Mouse (Mus musculus) c-Kit-negative CD71-positive TER-119-positive erythroid progenitor cells, embryonic 14.5 days (primary cell): ENCODE data around the gene Zc2hc1b.
A peak's percentile ranks its signal among the peaks of the same experiment; 100 is the strongest.
"Not testable (repeated sequence)": the region's sequence is repeated elsewhere in the genome, so short reads cannot be mapped to it uniquely, and the experiment has no call there.

Experiments
- DNase-seq: peaks from one replicate; pipeline ENCODE4 v3.0.0-alpha.2; 2013; ENCODE audit warnings: low read depth, low spot score

The Zc2hc1b gene

GRCm38 (mm10) chr10:13177973-13178624 lies at the start of gene Zc2hc1b:
Gene Zc2hc1b (minus strand): TSS chr10:13178023.
- DNase-seq: no peak

DNA sequence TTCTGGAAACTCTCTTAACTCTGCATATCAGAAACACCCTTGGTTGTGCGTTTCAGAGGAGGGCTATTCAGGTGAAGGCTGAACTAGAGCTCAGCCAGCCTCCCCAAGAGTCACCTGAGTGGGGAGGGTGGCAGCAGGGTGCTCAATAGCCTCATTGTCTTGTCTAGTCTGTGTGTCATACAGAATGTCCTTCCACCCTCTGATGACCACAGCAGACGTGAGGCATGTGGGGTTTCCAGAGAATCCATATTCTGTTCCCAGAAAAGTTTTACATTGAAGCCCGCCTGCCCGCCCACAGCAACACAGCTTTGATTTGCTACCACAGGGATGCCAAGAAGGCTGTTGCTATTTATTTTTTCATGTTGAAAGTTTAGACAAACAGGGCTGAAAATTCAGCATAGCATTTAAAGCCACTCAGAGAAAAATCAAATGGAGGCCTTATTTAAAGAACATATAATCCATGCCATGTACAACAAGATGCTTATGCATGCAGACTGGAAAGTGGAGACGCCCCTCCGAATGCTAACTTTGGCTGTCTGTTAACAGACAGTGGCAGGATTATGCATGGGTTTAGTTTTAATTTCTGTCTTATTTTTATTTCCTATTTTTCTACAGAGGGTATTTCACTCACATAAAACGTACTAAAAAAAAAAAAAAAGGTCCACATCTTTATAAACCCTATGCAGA lies 47.7 kb upstream of the Zc2hc1b start:
- no peak for DNase-seq

GRCm38 (mm10) chr10:13222135-13222534 lies 44.3 kb upstream of the Zc2hc1b start:
- DNase-seq: no peak

DNA sequence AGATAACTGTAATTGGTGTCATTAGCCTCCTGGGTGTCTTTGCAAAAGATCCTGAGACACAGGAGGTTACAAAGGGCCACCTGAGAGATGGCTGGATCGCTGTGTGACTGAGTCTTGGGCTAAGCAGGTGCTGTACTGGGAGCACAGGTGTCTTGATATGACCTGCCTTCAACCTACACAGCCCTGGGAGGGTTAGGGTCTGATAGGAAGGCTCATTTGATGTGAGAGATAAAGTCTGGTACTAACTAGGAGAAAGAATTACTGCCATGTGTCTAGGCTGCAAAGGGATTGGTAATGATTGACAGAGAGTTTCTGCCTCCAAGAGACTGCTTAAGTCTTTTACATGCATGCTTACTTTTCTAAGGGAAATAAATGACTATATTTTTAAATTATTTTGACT lies 42.2 kb upstream of the Zc2hc1b start:
- DNase-seq: no peak

DNA sequence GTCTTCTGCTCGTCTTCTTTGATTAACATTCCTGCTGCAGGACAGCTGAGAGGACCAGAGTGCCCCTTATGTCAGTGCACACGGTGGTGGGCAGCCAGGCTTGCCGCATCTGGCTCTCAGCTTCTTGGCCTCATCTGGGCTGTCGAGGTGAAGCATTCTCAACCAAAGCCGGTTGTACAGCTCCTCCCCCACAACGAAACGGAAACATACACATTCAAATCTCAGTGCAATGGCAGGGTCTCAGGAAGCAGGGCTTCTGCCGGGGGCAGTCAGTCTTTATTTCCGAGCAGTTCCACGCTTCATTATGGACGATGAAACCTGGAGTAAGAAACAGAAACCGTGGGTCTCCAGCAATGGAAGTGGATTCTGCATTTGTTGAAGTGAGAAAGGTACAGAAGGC lies 36.1 kb upstream of the Zc2hc1b start:
- DNase-seq: no peak

DNA sequence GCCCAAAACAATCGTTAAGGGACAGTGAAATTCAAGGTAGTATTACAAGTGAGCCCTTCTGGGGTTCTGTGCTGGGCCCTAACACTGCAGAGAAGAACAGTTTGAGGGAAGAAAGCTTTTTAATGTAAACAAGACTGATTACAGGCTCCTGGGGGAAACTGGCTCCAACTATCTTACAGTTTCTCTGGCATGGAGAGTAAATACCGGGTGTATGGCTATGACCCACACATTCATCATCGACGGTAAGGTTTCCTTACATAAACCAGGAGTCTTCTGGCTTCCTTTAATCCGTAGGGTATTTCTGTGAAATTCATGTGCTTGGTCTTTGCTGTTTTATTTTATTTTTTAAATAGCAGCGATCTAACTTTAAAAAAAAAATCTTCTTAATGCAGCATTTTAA lies 35.0 kb upstream of the Zc2hc1b start:
- DNase-seq: no peak

DNA sequence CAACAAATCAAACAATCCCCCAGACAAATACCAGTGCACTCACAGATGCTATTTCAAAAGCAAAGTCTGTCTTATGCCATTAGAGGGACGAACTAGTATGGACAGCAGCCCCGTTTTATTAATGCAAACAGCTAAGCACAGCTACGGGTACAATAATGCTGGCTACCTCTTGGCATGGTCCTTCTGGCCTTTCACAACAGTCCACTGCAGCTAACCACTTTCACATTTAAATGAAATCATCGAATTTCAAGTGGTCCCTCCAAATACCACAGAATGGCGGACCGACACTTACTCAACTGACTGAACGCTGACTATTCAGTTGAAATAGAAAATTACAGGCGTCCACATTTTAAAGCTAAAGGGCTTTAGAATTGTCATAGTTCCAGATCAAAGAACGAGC lies 34.5 kb upstream of the Zc2hc1b start:
- no peak for DNase-seq

GRCm38 (mm10) chr10:13209930-13210637 lies 32.3 kb upstream of the Zc2hc1b start:
- DNase-seq: no peak

DNA sequence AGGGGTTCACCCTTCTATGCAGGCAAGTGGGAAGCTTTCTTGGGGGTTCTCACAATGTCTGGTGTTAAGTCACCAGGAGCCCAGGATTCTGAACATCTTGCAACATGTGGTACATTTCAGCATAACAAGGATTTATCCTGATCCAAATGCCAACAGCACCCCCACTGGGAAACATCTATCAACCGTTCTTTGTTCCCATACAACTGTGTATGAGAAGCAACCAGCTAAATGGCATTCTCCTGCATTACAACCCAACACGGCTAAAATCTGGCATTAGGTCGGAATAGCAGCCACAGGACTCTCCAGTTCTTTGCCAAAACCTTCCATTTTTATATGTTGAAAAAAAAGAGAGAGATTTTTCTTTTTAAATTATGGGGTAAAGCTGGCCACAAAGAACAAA lies 31.7 kb upstream of the Zc2hc1b start:
- DNase-seq: no peak

DNA sequence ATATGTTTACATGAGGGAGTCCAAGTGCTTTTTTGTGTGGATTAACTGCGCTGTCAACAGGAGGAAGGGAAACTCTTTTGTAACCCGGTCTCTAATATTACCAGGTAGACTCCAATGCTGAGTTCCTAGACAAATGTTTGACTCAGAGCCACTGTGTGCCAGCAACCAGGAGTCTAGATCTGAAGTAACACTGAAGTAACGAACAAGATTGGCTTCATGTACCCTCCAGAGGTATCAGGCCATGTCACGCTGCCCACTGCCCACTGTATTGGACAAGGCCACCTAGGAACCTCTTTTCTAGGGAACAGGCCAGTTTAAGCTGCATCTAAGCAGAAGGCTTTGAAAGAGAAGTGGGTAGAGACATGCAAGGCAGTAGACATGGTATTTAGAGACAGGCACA lies 31.2 kb upstream of the Zc2hc1b start:
- DNase-seq: no peak

DNA sequence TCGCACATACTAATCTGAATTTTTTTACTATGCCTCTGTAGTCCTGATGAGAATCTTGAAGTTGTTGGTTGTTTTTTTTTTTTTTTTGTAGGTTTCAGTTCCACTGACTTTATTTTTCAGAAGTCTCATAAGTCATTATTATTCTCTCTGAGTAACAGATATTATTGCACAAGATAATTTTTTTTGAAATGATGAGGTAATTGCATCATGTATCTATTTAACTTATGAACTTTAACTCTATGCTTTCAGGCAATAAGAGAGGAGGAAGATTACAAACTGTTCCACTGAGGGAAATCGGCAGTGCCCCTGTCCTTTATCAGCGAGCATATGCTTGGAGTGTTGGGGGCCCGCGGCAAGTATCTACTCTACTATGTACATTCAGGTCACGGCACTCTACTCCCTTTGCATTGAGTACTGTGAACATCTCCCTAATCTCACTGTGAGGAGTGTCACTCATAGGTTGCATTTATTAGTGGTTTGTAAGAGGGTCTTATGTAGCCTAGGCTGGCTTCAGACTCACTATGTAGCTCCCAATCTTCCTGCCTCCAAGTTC lies 24.0 kb upstream of the Zc2hc1b start:
- DNase-seq: peak; percentile 6

GRCm38 (mm10) chr10:13200862-13201261 lies 23.0 kb upstream of the Zc2hc1b start:
- no peak for DNase-seq

DNA sequence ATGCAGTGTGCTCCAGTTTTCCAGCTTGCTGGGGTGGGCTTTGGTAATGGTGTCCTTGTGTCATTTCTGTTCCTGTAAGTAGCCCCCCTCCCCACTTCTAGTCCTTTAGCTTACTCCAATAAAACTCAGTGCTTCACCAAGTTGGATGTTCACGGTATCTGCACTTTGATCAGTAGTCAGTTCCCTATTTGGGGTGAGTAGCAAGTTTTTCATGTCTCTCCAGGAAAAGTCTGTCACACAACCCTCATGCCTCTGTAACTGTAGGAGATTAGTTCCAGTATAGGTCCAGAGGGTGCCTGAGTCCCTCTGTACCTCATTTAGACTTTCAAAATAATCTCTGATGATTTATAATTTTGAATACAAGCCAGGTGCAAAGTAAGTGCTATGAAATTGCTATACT lies 21.4 kb upstream of the Zc2hc1b start:
- no peak for DNase-seq

- no peak for DNase-seq
Observed at GRCm38 (mm10) chr10:13196872-13197507, 19.2 kb upstream of the Zc2hc1b start.

- not testable (repeated sequence) for DNase-seq
Observed at GRCm38 (mm10) chr10:13193496-13193895, 15.7 kb upstream of the Zc2hc1b start.

- DNase-seq: peak; percentile 82
Observed at GRCm38 (mm10) chr10:13192731-13193351, 15.0 kb upstream of the Zc2hc1b start, which contains the start of gene Ltv1. Gene Ltv1 (minus strand): TSS chr10:13193168.

DNA sequence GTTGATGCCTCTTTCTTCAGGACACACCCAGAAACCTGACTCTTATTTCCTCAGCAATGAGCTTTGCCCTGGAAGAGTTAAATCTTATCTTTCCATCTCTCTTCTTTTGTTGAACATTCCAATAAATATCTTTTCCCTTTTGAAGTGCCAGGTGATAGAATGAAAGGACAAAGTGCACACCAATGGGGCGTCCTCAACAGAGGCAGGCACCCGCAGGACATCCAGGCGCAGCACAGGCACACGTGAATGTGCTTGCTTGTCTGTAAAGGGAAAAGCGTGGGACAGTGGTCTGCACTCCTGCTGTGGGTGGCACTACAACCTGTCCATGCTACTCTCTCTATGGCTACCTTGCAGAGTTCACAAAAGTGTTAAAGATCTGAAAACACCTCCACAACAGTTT lies 12.1 kb upstream of the Zc2hc1b start:
- DNase-seq: no peak

DNA sequence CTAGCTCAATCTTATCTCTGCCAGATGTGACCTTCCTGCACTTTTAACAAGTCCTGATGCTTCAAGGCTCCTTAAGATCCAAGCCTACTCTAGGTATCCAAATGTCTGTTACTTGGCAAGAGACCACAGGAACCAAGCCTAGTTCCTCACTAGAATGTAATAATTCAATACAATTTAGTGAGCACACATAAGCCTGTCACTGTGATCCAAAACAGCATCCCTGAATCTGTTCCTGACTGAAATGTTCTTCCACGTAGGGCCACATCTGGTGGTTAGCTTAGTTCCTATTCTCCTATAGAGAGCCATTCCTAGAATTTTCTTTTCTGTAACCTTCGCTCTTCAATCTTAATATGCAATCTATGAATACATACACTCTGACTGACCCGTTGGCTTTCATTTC lies 8.9 kb upstream of the Zc2hc1b start:
- no peak for DNase-seq

- DNase-seq: no peak
Observed at GRCm38 (mm10) chr10:13184170-13184766, 6.4 kb upstream of the Zc2hc1b start.

DNA sequence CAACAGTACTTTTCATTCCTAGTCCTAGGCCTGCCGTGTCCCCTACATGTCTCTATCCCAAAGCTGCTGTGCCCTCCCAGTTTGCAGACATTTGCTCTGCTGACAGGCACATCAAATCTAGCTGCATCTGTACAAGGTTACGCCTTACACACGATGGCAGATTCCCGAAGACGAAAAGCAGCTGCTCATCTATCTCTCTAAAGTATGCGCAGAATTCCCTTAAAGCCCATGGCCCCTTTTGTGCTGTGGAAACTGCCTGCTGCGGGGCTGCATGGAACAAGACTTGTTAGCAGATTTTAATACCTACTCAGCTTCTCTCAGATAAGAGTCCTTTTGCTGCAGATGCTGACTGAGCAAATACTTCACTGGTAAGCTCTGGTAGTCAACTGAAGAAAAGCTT lies 2.4 kb upstream of the Zc2hc1b start:
- no peak for DNase-seq

DNA sequence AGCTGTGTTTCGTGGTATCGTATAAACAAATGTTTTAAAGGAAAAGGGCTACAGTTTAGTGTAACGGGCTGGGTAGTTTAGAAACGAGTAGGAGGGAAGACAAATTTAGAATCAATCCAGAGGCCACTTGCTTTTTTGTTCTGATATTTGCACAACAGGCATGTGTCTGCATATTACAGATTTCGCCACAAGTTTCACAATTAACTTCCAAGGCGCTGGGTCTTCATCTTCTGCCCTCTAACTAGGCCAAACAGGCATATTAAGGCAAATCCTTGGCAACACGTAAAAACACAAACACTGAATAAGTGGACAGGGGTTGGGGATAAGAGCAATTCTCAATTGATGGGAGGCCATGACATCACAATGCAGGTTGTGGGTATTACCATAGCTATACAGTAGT lies 2.0 kb downstream of the Zc2hc1b start:
- no peak for DNase-seq
